Mouse (Mus musculus) liver, embryonic 16.5 days (tissue): ENCODE results near the gene Oxct2b. TPM values are rescaled to one million over a fixed set of nuclear protein-coding genes. Genes with fewer than 3 reads are reported as not detected.
"Not testable (repeated sequence)": the region's sequence is repeated elsewhere in the genome, so short reads cannot be mapped to it uniquely, and the experiment has no call there.

Experiments used
- ATAC-seq: fragments of 200-750 bp; cut with Nextera tagmentation; 2 replicates; pipeline ENCODE4 v1.8.0; 2017; ENCODE audit warnings: low read depth, mild to moderate bottlenecking, moderate number of reproducible peaks, moderate library complexity
- H3K27ac ChIP-seq: fragments of 300-500 bp; sonication (generic); 2 replicates; pipeline ENCODE4 v1.5.1; 2014; ENCODE audit warnings: mild to moderate bottlenecking, low read length
- H3K27me3 ChIP-seq: fragments of 300-500 bp; sonication (generic); 2 replicates; pipeline ENCODE4 v1.6.1; 2014; ENCODE audit warnings: low read depth, low read length, mixed read lengths; ENCODE audit not compliant: control insufficient read depth, insufficient read depth
- H3K36me3 ChIP-seq: fragments of 300-500 bp; sonication (generic); 2 replicates; pipeline ENCODE4 v1.6.1; 2014; ENCODE audit warnings: mild to moderate bottlenecking; ENCODE audit not compliant: control insufficient read depth, insufficient read depth
- H3K4me1 ChIP-seq: fragments of 300-500 bp; sonication (generic); 2 replicates; pipeline ENCODE4 v1.6.1; 2014; ENCODE audit warnings: low read depth, low read length, mixed read lengths; ENCODE audit not compliant: control insufficient read depth
- H3K4me2 ChIP-seq: fragments of 300-500 bp; sonication (generic); 2 replicates; pipeline ENCODE4 v1.6.1; 2014; ENCODE audit warnings: low read depth, low read length, mixed read lengths
- H3K4me3 ChIP-seq: fragments of 300-500 bp; sonication (generic); 2 replicates; pipeline ENCODE4 v1.5.1; 2014; ENCODE audit warnings: low read depth, mild to moderate bottlenecking, low read length
- H3K9ac ChIP-seq: fragments of 300-500 bp; sonication (generic); 2 replicates; pipeline ENCODE4 v1.6.1; 2014; ENCODE audit warnings: low read depth, low read length
- H3K9me3 ChIP-seq: fragments of 300-500 bp; sonication (generic); replicated peaks from 2 replicates; pipeline ENCODE4 v1.6.1; 2016; ENCODE audit warnings: low read length; ENCODE audit not compliant: control insufficient read depth
- WGBS: fragments of 180-500 bp; shearing (Covaris S2); extraction: QIAGEN DNeasy Blood & Tissue Kit; methylation state at CpG from one replicate; pipeline ENCODE4 v1.1.7; 2014; ENCODE audit not compliant: insufficient replicate concordance; 5-methylcytosine and 5-hydroxymethylcytosine counted together
- polyA plus RNA-seq: library from polyadenylated mRNA; unstranded; fragments of >200 nt; fragmentation: Nextera tagmentation; extraction: Ambion mirVana; gene quantifications from 2 replicates; pipeline ENCODE4 v1.2.1, GENCODE M21; 2015

Gene Oxct2b
- polyA plus RNA-seq, 1 experiment from 2014 or later, result 0.06 TPM

- Histone ChIP-seq H3K36me3 (no peaks in the 10 kb centered on the region), H3K4me3 (no peak overlapping the region), H3K4me1 (no peaks in the 10 kb centered on the region; the same call in 1 of the 2 replicates), H3K9ac (no peak overlapping the region), H3K4me2 (no peak overlapping the region), H3K9me3 (no peaks in the 10 kb centered on the region), H3K27me3 (peaks cover 24% of the 10 kb centered on the region), H3K27ac (no peak overlapping the region)
- WGBS, result 61% methylated on average over 2 of the region's 2 CpGs
- ATAC-seq, result no peak
These were observed 9.2 kb upstream of the Oxct2b start for GRCm38 (mm10) chr4:123106864-123107263.

DNA sequence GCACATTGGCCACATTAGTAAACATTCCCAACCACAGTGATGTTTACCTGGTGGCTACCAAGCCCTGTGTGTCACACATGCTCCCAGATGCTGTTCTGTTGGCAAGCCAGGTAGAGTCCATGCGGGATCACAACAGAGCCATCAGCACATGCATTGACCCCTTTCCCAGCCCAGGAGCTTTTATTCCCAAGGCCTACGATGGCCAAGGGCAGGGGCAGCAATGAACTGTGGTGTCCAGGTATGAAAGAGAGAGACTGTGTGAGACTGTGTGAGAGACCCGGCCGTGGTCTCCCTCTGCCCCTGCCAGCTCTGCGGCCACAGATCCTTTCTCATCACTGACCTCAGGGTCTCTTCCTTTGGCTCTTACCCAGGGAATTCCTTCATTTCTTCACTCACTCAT is 8.0 kb upstream of the Oxct2b start:
- Histone ChIP-seq H3K4me2 (no peak overlapping the region), H3K36me3 (no peaks in the 10 kb centered on the region), H3K27ac (no peak overlapping the region), H3K27me3 (peaks cover 24% of the 10 kb centered on the region), H3K4me1 (no peaks in the 10 kb centered on the region; the same call in 1 of the 2 replicates), H3K4me3 (no peak overlapping the region), H3K9ac (no peak overlapping the region), H3K9me3 (no peaks in the 10 kb centered on the region)
- no peak for ATAC-seq
- 59% methylated on average over 5 of the region's 5 CpGs for WGBS

GRCm38 (mm10) chr4:123110751-123111150 is 5.3 kb upstream of the Oxct2b start:
- peaks cover 4% of the 10 kb centered on the region for H3K27me3 ChIP-seq
- no peak for ATAC-seq
- 74% methylated on average over 4 of the region's 4 CpGs for WGBS

DNA sequence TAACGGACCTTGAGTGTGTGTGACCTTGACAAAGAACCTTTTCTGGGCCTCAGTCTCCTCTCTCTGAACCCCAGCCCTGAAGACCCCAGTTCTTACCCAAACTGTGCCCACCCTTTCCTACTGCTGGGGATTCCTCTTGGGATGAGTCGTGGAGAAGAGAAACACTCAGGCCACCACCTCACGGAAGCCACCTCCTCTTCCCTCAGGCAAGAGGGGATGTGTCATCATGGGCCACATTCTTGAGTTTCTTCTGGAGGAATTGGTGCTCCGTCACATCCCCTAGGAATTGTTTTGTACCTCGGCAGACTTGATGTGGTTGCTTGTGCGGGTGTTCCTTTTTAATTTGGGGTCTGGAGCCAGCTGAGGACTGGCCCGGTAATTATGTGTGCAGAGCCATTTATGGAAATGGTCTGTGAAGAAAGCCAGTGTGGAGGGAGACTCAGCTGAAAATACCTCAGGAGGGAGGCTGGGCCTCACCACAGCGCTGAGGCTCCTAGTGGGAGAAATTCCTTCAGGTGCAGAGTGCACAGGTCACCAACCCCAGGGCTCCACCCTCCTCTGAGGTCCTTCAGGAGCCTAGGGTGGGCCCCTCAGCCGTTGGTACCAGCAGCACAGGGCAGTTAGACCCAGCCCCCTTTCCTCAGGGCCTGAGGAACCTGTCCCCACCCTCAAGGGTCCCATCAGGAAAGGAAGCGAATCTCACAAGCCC is 4.6 kb upstream of the Oxct2b start:
- ATAC-seq, H3K36me3 ChIP-seq, H3K27me3 ChIP-seq, H3K27ac ChIP-seq, H3K9ac ChIP-seq, H3K9me3 ChIP-seq, H3K4me2 ChIP-seq, H3K4me3 ChIP-seq, H3K4me1 ChIP-seq: not testable (repeated sequence)
- 62% methylated on average over 10 of the region's 10 CpGs for WGBS

More at GRCm38 (mm10) chr4:123110751-123111150, 5.3 kb upstream of the Oxct2b start:
- Histone ChIP-seq H3K27ac (no peak overlapping the region), H3K4me1 (no peaks in the 10 kb centered on the region), H3K9me3 (no peaks in the 10 kb centered on the region), H3K4me2 (no peak overlapping the region), H3K36me3 (no peaks in the 10 kb centered on the region), H3K4me3 (no peak overlapping the region), H3K9ac (no peak overlapping the region)

DNA sequence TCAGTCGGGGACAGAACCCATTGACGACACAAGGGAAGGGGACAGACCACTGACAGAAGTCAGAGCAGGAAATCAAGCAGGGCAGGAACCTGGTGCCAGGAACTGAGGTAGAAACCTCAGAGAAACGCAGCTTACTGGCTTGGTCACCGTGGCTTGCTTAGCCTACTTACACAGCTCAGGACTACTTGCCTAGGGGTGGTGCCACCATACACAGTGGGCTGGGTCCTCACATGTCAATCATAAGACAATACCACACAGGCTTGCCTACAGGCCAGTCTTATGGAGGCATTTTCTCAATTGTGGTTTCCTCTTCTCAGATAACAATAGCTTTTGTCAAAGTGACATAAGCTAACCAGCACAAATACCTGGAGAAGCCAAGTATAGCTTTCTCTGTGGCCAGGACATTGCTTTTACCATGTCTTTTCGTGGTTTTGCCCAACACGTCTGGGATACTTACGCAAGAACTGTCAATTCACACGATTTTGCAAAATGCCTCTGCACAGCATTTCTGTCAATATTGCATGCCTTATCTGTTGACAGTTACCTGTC is 3.8 kb upstream of the Oxct2b start:
- 22% methylated on average over 8 of the region's 8 CpGs for WGBS
- H3K4me1 ChIP-seq, result no peaks in the 10 kb centered on the region
- no peak overlapping the region for H3K4me2 ChIP-seq
- ATAC-seq, result no peak
- no peaks in the 10 kb centered on the region for H3K9me3 ChIP-seq
- H3K27ac ChIP-seq, result no peak overlapping the region
- H3K27me3 ChIP-seq, result peaks cover 8% of the 10 kb centered on the region
- no peak overlapping the region for H3K4me3 ChIP-seq
- H3K9ac ChIP-seq, result no peak overlapping the region
- H3K36me3 ChIP-seq, result no peaks in the 10 kb centered on the region

GRCm38 (mm10) chr4:123114651-123115050 is 1.4 kb upstream of the Oxct2b start:
- not testable (repeated sequence) for H3K4me3 ChIP-seq, H3K36me3 ChIP-seq, ATAC-seq, H3K4me1 ChIP-seq, H3K9me3 ChIP-seq, H3K9ac ChIP-seq, H3K4me2 ChIP-seq, H3K27ac ChIP-seq
- WGBS, result 76% methylated on average over 4 of the region's 4 CpGs
- peaks cover 11% of the 10 kb centered on the region for H3K27me3 ChIP-seq

DNA sequence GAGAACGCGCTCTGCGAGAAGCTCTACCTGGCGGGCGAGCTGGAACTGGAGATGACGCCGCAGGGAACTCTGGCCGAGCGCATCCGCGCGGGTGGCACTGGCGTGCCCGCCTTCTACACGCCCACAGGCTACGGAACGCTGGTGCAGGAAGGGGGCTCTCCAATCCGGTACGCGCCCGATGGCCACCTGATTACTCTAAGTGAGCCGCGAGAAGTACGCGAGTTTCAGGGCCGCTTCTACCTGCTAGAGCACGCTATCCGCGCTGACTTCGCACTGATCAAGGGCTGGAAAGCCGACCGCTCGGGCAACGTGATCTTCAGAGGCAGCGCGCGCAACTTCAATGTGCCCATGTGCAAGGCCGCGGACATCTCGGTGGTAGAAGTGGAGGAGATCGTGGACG is 574 bp downstream of the Oxct2b start:
- not testable (repeated sequence) for H3K4me1 ChIP-seq, H3K4me2 ChIP-seq, H3K36me3 ChIP-seq, H3K27ac ChIP-seq, H3K9ac ChIP-seq, H3K9me3 ChIP-seq, H3K4me3 ChIP-seq, ATAC-seq
- WGBS, result 14% methylated on average over 34 of the region's 42 CpGs
- peaks cover 11% of the 10 kb centered on the region for H3K27me3 ChIP-seq

DNA sequence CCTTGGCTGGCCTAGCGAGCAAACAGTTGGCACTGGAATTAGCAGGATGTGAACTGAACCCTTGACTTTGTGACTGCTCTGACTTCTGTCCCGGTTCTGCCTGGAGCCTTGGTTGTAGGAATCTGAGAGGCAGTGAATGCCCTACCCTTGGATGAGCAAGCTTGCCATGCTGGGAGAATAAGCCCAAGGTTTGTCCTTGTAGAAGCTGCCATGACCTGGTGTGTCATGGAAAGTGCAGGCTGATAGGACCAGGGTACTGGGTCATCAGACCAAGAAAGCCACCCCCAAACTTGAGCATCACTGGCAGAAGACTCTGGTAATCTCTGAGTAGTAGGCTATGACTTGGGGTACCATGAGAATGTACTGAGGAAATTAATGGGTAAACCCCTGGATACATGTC is 5.2 kb downstream of the Oxct2b start:
- peaks cover 2% of the 10 kb centered on the region; the same call in 1 of the 2 replicates for H3K36me3 ChIP-seq
- H3K27ac ChIP-seq, result no peak overlapping the region
- H3K9me3 ChIP-seq, result no peaks in the 10 kb centered on the region
- no peak for ATAC-seq
- no peak overlapping the region for H3K4me2 ChIP-seq
- H3K27me3 ChIP-seq, result peaks cover 6% of the 10 kb centered on the region; the same call in 1 of the 2 replicates
- no peak overlapping the region for H3K9ac ChIP-seq
- H3K4me3 ChIP-seq, result no peak overlapping the region
- WGBS, result 68% methylated on average over 2 of the region's 2 CpGs
- H3K4me1 ChIP-seq, result no peaks in the 10 kb centered on the region; the same call in 1 of the 2 replicates

- no peak for ATAC-seq
These were observed 10.6 kb downstream of the Oxct2b start for GRCm38 (mm10) chr4:123126626-123127025.

More at GRCm38 (mm10) chr4:123126626-123127025, 10.6 kb downstream of the Oxct2b start:
- Histone ChIP-seq H3K4me2 (no peak overlapping the region), H3K27me3 (no peaks in the 10 kb centered on the region), H3K36me3 (peaks cover 25% of the 10 kb centered on the region), H3K9ac (no peak overlapping the region), H3K4me3 (no peak overlapping the region), H3K9me3 (no peaks in the 10 kb centered on the region), H3K27ac (no peak overlapping the region), H3K4me1 (no peaks in the 10 kb centered on the region)
- WGBS, result 75% methylated on average over 7 of the region's 7 CpGs
